Mouse (Mus musculus) kidney, postnatal 36 days (tissue): ENCODE data around the gene Timm13.

Experiments
- DNase-seq, 2 experiments: peaks; one replicate each; pipeline ENCODE4 v3.0.0; 2021 to 2022; ENCODE audit warnings: mixed read lengths in 2 of 2

Gene Timm13

GRCm38 (mm10) chr10:80858350-80858935 is 42.3 kb downstream of the Timm13 start:
- DNase-seq, result no peak

GRCm38 (mm10) chr10:80857848-80858247 is 42.9 kb downstream of the Timm13 start:
- no peak for DNase-seq

DNA sequence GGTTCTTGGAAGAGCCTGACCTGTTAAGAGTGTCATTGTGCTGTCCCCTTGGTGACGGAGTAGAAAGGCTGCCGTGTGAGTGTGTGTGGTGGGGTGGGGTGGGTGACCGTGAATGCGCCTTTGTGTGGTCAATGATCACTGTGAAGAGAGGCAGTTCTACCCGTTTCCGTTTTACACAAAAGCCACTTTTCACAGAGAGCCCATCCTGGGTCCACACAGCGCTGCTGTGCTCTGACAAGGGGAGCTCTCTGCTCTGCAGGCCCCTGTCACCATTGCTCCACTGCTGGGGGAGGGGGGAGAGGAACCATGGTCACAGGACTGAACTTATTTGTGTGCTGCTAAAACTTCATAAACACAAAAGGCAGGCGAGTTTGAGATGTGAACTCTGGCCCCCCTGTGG is 43.4 kb downstream of the Timm13 start:
- DNase-seq, result no peak

DNA sequence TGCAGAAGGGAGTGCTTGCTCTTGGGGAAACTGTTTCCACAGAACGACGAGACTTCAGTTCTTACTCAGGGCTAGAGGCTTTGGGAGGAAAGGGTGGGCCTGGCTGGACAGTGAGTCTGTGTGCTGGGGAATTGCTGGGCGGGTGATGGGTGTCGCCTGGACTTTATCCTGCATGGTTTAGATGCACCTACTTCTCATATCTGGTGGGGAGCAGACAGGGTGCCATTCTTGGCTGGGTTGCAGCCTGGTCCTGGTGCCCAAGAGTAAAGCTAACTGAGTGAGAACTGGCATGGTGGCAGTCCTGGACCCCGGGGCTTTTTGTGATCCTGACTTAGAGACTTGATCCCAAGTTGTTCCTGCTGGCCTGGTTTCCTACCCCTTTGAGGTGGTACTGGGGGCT is 43.9 kb downstream of the Timm13 start:
- no peak for DNase-seq

- DNase-seq, result no peak
Measured at GRCm38 (mm10) chr10:80856267-80856666, 44.5 kb downstream of the Timm13 start.

GRCm38 (mm10) chr10:80855749-80856073 is 45.1 kb downstream of the Timm13 start:
- peak in 1 of 2 experiments; percentile 20 for DNase-seq

GRCm38 (mm10) chr10:80854913-80855748 is 45.6 kb downstream of the Timm13 start, which contains the start of the genes Lsm7 and Sppl2b:
Gene Lsm7, minus strand, starts transcription at chr10:80855209.
Gene Sppl2b, plus strand, starts transcription at chr10:80855275.
- peak; percentile 95 to 98 for DNase-seq
